ENCODE assay signal across 23 mouse cellular contexts in the genomic region with DNA sequence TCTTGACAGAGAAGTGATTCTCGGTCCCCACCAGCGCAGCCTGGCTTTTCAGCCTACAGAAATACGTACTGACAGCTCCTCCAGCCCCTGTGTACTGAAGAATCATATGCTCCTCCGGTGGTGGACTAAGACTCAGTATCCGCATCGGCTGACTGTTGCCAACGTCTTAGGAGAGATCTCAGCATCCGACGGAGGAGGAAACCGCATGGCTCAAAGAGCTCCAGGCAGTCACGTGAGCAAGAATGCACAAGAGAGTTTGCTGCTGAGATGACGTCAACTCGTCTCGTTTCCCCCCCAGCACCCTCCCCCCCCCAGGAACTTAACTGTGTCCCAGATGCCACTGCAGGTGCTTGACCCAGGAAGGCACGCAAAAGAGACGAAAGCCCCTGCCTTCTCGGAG.
"Had no signal": no experiment of that assay in that cellular context is flagged by ENCODE, and none has a peak within 500 bp of the region (broad histone marks: within the 10 kb centered on the region; RNA-seq: fewer than 3 reads in every experiment).

No protein-coding gene starts in this region.

- H3K4me3 ChIP-seq: layer of hippocampus, adult 2 months; left cerebral cortex, adult 2 months; limb, embryonic 10.5 days; limb, embryonic 13.5 days; liver, embryonic 12.5 days; liver, embryonic 15.5 days; lung, embryonic 15.5 days; megakaryocyte, embryonic 14.5 days had no signal

- H3K9me3 ChIP-seq: limb, embryonic 10.5 days; limb, embryonic 13.5 days; liver, embryonic 12.5 days; liver, embryonic 15.5 days; lung, embryonic 15.5 days had no signal

- H3K4me2 ChIP-seq: limb, embryonic 13.5 days; liver, embryonic 12.5 days; liver, embryonic 15.5 days; lung, embryonic 15.5 days; midbrain, embryonic 11.5 days had no signal

- H3K27ac ChIP-seq: kidney, postnatal 0 days; layer of hippocampus, adult 2 months; left cerebral cortex, adult 2 months; limb, embryonic 13.5 days; liver, embryonic 12.5 days; liver, embryonic 15.5 days; lung, embryonic 15.5 days had no signal

- H3K9ac ChIP-seq: limb, embryonic 13.5 days; liver, embryonic 12.5 days; liver, embryonic 15.5 days; lung, embryonic 15.5 days had no signal

- ATAC-seq: intestine, postnatal 0 days; liver, embryonic 12.5 days had no signal

- DNase-seq: kidney, adult 2 months; kidney, postnatal 25 days; layer of hippocampus, adult 9-11 months; layer of hippocampus, postnatal 36 days; liver; lung, adult 18-20 months; lung, postnatal 10 days; lung, postnatal 36 days; midbrain, embryonic 14.5 days; right cerebral cortex, postnatal 14 days; thymus, adult 18-20 months; thymus, postnatal 36 days had no signal

- H3K36me3 ChIP-seq: limb, embryonic 10.5 days; limb, embryonic 13.5 days; liver, embryonic 12.5 days; liver, embryonic 15.5 days; lung, embryonic 15.5 days had no signal

- H3K4me1 ChIP-seq: liver, embryonic 15.5 days; megakaryocyte, embryonic 14.5 days had no signal

- H3K27me3 ChIP-seq: limb, embryonic 13.5 days; liver, embryonic 12.5 days; liver, embryonic 15.5 days; lung, embryonic 15.5 days had no signal
